ENCODE assay signal across 17 mouse cellular contexts in genomic region chr11:24146034-24146433, GRCm38 (mm10).
A peak's percentile ranks its signal among the peaks of the same experiment; 100 is the strongest.
DNase-seq lines count a peak whose midpoint lies in the region; ATAC-seq and TF ChIP-seq lines count a peak whose summit lies in the region.
"Had no signal": no experiment of that assay in that cellular context is flagged by ENCODE, and none has a peak within 500 bp of the region (broad histone marks: within the 10 kb centered on the region; RNA-seq: fewer than 3 reads in every experiment).

No protein-coding gene starts in this region.

- peak; percentile 65; the same call in 1 of the 2 replicates for ATAC-seq in intestine, embryonic 14.5 days (replicated peaks; ENCODE audit: low FRiP score, low TSS enrichment, low read depth)
- ATAC-seq in erythroblast, adult 5-6 weeks (replicated peaks; ENCODE audit: low FRiP score, poor library complexity, severe bottlenecking) = no peak
- ATAC-seq: forebrain, embryonic 13.5 days; lung, postnatal 0 days had no signal

- peak; percentile 37 for DNase-seq in kidney, adult 18-20 months
- no peak for DNase-seq in kidney, postnatal 4 days
- DNase-seq in intestine, embryonic 14.5 days (ENCODE audit: low spot score) = no peak
- peak; percentile 25 for DNase-seq in kidney, postnatal 14 days
- DNase-seq in right cerebral cortex, postnatal 14 days = no peak
- DNase-seq: cerebellum, adult 11 months; heart, postnatal 4 days; right cerebral cortex, postnatal 4 days; thymus, adult 2 months had no signal

- H3K4me3 ChIP-seq in intestine, embryonic 14.5 days (ENCODE audit: low read depth, low read length) = no peak overlapping the region
- H3K4me3 ChIP-seq in small intestine, adult 2 months (ENCODE audit: low read depth, low read length) = no peak overlapping the region
- H3K4me3 ChIP-seq: embryonic facial prominence, embryonic 15.5 days; forebrain, embryonic 13.5 days; heart, embryonic 13.5 days; neural tube, embryonic 13.5 days had no signal

- no peaks in the 10 kb centered on the region for H3K9me3 ChIP-seq in intestine, embryonic 14.5 days (ENCODE audit: control insufficient read depth, low read length)
- H3K9me3 ChIP-seq: embryonic facial prominence, embryonic 15.5 days; forebrain, embryonic 13.5 days; heart, embryonic 13.5 days; neural tube, embryonic 13.5 days had no signal

- no peak for TF ChIP-seq POLR2A in small intestine, adult 2 months (IDR thresholded peaks at IDR 0.05; ENCODE audit: low read depth, low read length)

- no peak for TF ChIP-seq CTCF in small intestine, adult 2 months (IDR thresholded peaks at IDR 0.05; ENCODE audit: extremely low read depth, insufficient read length, insufficient replicate concordance, low read depth, low read length)

- 82% methylated on average over 4 of the region's 4 CpGs for WGBS in intestine, embryonic 14.5 days
- WGBS in small intestine, adult 2 months = 26% methylated on average over 4 of the region's 4 CpGs

- H3K4me2 ChIP-seq in intestine, embryonic 14.5 days (ENCODE audit: low read length) = no peak overlapping the region
- H3K4me2 ChIP-seq: embryonic facial prominence, embryonic 15.5 days; forebrain, embryonic 13.5 days; heart, embryonic 13.5 days; neural tube, embryonic 13.5 days had no signal

- no peak overlapping the region for H3K9ac ChIP-seq in intestine, embryonic 14.5 days (ENCODE audit: low read length)
- H3K9ac ChIP-seq: embryonic facial prominence, embryonic 15.5 days; forebrain, embryonic 13.5 days; heart, embryonic 13.5 days; neural tube, embryonic 13.5 days had no signal

- H3K36me3 ChIP-seq in intestine, embryonic 14.5 days (ENCODE audit: control insufficient read depth, insufficient read depth, low read length) = peaks cover 8% of the 10 kb centered on the region; the same call in 1 of the 2 replicates
- H3K36me3 ChIP-seq in small intestine, adult 2 months (ENCODE audit: control insufficient read depth, insufficient read depth, low read length) = no peaks in the 10 kb centered on the region
- H3K36me3 ChIP-seq: embryonic facial prominence, embryonic 15.5 days; neural tube, embryonic 13.5 days had no signal

- no peak overlapping the region for H3K27ac ChIP-seq in intestine, embryonic 14.5 days (ENCODE audit: low read depth)
- peak overlapping the region; percentile 54; the same call in 1 of the 2 replicates for H3K27ac ChIP-seq in small intestine, adult 2 months (ENCODE audit: insufficient read depth, low read depth, low read length)
- H3K27ac ChIP-seq: embryonic facial prominence, embryonic 15.5 days; forebrain, embryonic 13.5 days; heart, embryonic 13.5 days; kidney, postnatal 0 days; neural tube, embryonic 13.5 days had no signal

- no peaks in the 10 kb centered on the region for H3K27me3 ChIP-seq in intestine, embryonic 14.5 days (replicated peaks; ENCODE audit: control insufficient read depth, insufficient read depth, low read length)
- no peaks in the 10 kb centered on the region for H3K27me3 ChIP-seq in small intestine, adult 2 months (ENCODE audit: control insufficient read depth, insufficient read depth, low read length)
- H3K27me3 ChIP-seq: embryonic facial prominence, embryonic 15.5 days; forebrain, embryonic 13.5 days; heart, embryonic 13.5 days; neural tube, embryonic 13.5 days had no signal

- H3K4me1 ChIP-seq in intestine, embryonic 14.5 days (replicated peaks; ENCODE audit: control insufficient read depth, insufficient read depth, low read length) = peaks cover 5% of the 10 kb centered on the region
- peaks cover 17% of the 10 kb centered on the region; the same call in 1 of the 2 replicates for H3K4me1 ChIP-seq in small intestine, adult 2 months (ENCODE audit: control insufficient read depth, insufficient read depth, insufficient read length, low read length)

Comparison
In these comparisons a context has a peak if more than half of its experiments do, and no peak if none do; other contexts are left out.
1. DNase-seq: peak in kidney, adult 18-20 months (single experiment) and kidney, postnatal 14 days (single experiment); none in kidney, postnatal 4 days (0 of 2), intestine, embryonic 14.5 days (single experiment) and right cerebral cortex, postnatal 14 days (single experiment).